18 mouse cellular contexts compared by ENCODE assay signal in genomic region chr1:153316286-153316685, GRCm38 (mm10).
"Had no signal": no experiment of that assay in that cellular context is flagged by ENCODE, and none has a peak within 500 bp of the region (broad histone marks: within the 10 kb centered on the region; RNA-seq: fewer than 3 reads in every experiment).

No protein-coding gene starts in this region.

- H3K9me3 ChIP-seq: lung, embryonic 15.5 days; stomach, embryonic 15.5 days had no signal

- H3K27ac ChIP-seq: left cerebral cortex, adult 2 months; liver, embryonic 14.5 days; lung, embryonic 15.5 days; stomach, embryonic 15.5 days had no signal

- H3K4me2 ChIP-seq: lung, embryonic 15.5 days; midbrain, embryonic 11.5 days; stomach, embryonic 15.5 days had no signal

- DNase-seq: kidney, adult 2 months; kidney, postnatal 14 days; kidney, postnatal 4 days; layer of hippocampus, postnatal 36 days; lung, adult 18-20 months; lung, postnatal 10 days; lung, postnatal 4 days; midbrain, embryonic 14.5 days; retina, postnatal 1 day; right cerebral cortex, postnatal 25 days; spleen, adult 18-20 months; thymus, adult 18-20 months; thymus, postnatal 36 days had no signal

- H3K4me3 ChIP-seq: left cerebral cortex, adult 2 months; lung, embryonic 15.5 days; stomach, embryonic 15.5 days had no signal

- H3K9ac ChIP-seq: liver, embryonic 14.5 days; lung, embryonic 15.5 days; stomach, embryonic 15.5 days had no signal

- H3K27me3 ChIP-seq: lung, embryonic 15.5 days; stomach, embryonic 15.5 days had no signal
